Mouse (Mus musculus) heart, postnatal 25 days (tissue): Measurements from ENCODE around the gene Il12a. TPM values are rescaled to one million over a fixed set of nuclear protein-coding genes. Genes with fewer than 3 reads are reported as not detected.
"Not testable (repeated sequence)": the region's sequence is repeated elsewhere in the genome, so short reads cannot be mapped to it uniquely, and the experiment has no call there.

Experiments used
- DNase-seq: peaks from one replicate; pipeline ENCODE4 v3.0.0; 2022; ENCODE audit warnings: low spot score
- intact Hi-C: fragments of 180-260 bp; cut with DNase I; formaldehyde crosslinking; loops from one replicate; pipeline ENCODE4 v1.15.1; 2025
- total RNA-seq, 2 experiments: library from RNA; stranded (reverse); gene quantifications; 2 replicates each; pipeline ENCODE4 v1.2.3; 2021

Il12a gene
- total RNA-seq, 2 experiments from 2014 or later = 0.39 TPM; not detected in 1

DNA sequence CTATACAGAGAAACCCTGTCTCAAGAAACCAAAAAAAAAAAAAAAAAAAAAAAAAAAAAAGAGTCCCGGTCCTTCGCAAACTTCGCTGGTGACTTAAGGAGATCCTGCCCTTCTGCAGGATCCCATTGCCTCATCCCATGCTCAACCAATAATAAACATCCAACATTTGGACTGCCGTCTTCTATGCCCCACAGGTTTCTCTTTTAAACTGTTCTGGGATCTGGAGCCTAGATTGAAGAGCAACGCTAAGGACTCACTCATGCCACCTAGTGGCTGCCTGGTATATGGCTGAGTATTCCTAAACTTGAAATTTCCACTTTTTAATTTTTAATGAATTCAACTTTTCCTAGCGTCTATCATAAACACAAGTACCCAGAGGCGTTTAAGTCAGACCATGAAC lies 23.1 kb downstream of the Il12a start:
- no peak for DNase-seq
- intact Hi-C loops = loop anchor here (10.0 kb wide), 4 partner anchors 99 to 659 kb away; no protein-coding TSS in a partner anchor

DNA sequence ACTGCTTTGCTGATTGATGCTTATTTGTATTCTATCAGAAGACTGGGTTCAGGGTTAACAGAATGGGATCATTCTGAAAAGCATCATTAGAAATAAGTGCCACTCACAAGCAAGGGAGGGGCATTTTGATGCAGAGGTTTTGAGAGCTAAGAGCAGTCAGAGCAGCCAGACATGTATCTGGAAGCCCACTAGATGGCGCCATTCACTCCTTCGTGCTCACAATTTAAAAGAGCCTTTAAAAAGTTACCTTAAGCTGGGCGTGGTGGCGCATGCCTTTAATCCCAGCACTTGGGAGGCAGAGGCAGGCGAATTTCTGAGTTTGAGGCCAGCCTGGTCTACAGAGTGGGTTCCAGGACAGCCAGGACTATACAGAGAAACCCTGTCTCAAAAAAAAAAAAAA lies 26.9 kb downstream of the Il12a start:
- DNase-seq = not testable (repeated sequence)
- intact Hi-C loops = loop anchor here (10.0 kb wide), 4 partner anchors 103 to 663 kb away; no protein-coding TSS in a partner anchor

DNA sequence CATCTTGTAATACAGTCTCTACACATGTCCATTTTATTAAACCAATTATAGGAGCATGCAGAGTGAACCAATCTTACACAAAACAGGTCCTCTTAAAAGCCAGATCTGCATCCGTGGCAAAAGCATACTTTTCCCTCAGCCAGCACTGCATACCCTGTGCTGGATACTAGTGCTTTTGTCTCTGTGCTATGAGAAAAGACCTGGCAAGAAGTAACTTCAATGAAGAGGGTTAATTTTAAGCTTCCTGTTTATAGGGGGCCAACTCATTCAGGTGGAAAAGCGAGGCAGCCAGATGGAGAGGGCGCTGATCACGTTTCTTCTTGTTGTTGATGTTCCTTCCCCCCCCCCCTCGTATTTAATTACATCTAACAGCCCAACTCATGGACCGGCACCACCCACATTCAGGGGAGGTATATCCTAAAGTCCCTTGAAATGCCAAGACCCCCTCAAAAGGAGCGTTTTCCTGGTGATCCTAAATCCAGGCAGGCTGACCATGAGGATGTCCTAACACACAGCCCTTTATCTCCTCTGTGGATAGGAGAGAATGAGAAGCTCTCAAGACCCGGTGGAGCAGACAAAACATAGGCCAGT lies 28.9 kb downstream of the Il12a start:
- intact Hi-C loops = loop anchor here (10.0 kb wide), 4 partner anchors 105 to 665 kb away; no protein-coding TSS in a partner anchor
- no peak for DNase-seq

DNA sequence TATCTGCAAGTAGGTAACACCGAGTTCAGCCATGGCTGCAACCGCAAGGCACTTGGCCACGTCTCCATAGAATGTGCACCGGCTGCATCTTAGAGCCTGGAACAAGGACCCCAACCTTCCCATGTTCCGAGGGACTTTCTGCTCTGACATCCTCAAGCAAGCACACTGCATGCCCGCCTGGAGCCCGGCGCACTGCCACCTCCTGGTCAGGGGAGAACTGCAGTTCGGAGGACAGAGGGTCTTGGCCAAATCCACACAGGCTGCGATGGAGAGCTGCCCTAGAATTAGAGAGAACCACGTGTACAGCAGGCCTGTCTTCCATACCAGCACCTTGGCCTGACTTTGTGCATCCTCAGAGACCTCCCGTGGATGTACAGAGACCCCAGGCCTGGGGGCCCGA lies 29.8 kb downstream of the Il12a start:
- DNase-seq = no peak
- intact Hi-C loops = no loop called here

DNA sequence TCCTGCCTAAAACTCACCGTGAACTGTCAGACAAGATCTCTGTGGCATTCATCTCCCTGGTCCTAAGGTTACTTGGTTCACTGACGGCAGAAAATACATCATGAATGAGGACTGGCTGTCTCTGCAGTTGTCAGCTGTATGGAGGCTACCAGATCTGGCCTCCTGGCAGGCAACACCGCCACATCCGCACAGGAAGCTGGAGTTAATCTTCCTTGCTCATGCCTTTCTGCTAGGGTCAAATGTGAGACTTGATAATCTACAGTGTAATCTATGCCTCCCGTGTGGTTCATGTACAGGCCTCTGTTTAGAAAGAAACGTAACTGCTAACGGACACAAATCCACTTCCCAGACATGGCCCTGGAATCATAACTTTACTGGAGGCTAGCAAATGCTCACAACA lies 51.5 kb downstream of the Il12a start:
- DNase-seq = no peak

DNA sequence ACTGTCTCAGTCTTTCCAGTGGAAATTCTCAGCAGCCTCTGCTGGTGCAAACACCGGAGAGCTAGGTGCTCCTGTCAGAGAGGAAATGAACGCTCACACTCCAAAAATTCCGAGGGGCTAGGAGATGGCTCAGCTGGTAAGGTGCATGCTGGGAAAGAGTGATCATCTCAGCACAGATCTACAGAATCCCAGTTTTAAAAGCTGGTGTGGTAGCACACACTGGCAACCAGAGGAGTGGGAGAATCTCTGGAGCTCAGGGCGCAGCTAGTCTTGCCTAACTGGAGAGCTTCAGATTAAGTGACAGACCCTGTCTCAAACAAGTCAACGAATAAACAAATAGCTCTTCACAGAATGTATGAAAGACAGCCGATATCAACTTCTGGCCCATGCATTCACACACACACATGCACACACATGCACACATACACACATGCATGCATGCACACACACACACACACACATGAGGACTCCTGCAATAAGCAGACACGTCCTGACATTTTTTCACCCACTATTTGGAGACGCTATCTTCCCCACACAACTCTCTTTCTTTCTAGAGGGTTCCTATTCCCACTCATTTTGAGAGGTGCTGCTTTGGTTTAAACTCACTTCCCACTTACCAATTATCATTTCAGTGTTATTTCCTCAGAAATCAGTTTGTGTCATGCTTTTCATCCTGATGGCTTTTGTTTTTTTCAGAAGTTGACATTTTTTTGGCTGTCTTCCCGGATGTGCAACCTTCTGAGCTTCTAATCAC lies 52.5 kb downstream of the Il12a start:
- intact Hi-C loops = no loop called here
- no peak for DNase-seq

More for the DNA sequence above, 51.5 kb downstream of the Il12a start:
- intact Hi-C loops = no loop called here

DNA sequence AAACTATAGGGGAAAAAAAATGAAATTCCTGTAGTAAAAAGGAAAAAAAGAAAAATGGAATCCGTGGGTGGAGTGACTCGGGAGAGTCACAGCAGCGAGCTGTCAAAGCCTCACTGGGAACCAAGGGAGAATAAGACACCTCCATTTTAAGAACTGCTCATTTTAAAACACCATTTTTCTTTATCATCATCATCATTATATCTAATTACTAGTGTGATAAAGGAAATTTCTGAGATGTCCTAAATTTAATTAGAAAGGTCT lies 53.0 kb downstream of the Il12a start:
- intact Hi-C loops = no loop called here
- DNase-seq = no peak

DNA sequence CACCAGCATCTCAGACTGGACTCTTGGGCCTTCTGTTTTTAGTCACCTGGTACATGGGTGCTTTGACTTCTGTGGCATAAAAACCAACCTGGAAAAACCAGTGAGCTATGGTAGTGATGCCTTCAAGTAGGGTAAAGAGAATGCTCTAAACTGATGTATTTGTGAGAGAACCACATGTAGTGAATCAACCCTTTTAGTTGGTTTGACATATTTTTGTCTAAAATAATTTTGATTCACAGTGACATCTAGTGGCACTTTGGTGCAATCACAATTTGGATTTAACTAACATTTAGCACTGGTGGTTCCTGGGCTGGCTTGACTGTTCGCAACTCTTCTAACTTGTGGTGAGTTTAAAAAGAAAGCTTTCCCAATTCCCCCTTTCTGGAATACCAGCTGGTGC lies 53.7 kb downstream of the Il12a start:
- intact Hi-C loops = no loop called here

DNA sequence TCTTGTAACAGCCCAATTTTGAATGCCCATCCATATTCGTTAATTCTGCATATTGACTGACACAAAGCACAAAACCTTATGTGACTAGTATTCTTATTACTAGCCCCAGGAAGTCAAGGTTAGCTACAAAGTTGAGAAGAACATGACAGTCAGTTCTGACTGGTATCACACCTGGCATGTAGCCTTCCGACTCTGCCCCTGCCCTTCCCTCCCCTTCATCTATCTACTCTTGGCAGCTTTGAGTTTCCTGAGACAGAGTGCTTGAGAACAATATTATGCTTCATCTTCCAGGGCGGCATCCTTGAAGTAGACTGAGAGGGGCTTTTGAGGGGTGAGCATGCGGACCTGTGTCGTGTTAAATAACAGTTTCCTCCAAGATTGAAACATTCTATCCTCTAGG lies 54.6 kb downstream of the Il12a start:
- DNase-seq = no peak
- intact Hi-C loops = no loop called here

More for the DNA sequence above, 53.7 kb downstream of the Il12a start:
- no peak for DNase-seq

DNA sequence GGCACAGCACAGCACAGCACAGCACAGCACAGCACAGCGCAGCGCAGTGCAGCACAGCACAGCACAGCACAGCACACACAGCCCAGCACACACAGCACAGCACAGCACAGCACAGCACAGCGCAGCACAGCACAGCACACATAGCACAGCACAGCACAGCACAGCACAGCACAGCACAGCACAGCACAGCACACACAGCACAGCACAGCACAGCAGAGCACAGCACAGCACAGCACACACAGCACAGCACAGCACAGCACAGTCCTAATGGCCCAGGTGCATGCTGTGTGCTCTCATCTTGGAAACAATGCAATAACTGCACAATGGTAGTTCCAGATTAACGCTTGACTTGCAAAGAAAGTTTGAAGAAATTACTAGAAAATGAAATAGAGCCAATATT lies 55.8 kb downstream of the Il12a start:
- DNase-seq, intact Hi-C loops: not testable (repeated sequence)

Other genes starting within 250 kb of the Il12a start
- gene 1110032F04Rik, start 178.9 kb downstream of the Il12a start, total RNA-seq = 1 to 10 TPM; 1.0 to 1.5 TPM